Mouse (Mus musculus) lung, embryonic 16.5 days (tissue): ENCODE measurements around the gene Plekhg4. TPM values are rescaled to one million over a fixed set of nuclear protein-coding genes. Genes with fewer than 3 reads are reported as not detected.

Source experiments
- polyA plus RNA-seq: library from polyadenylated mRNA; unstranded; fragments of >200 nt; fragmentation: Nextera tagmentation; extraction: Ambion mirVana; gene quantifications from 2 replicates; pipeline ENCODE4 v1.2.1, GENCODE M21; 2015

The Plekhg4 gene
- polyA plus RNA-seq, 1 experiment from 2014 or later, result 1.1 TPM

Other genes starting within 250 kb of the Plekhg4 start
- gene Ces4a, start 241.5 kb upstream of the Plekhg4 start, polyA plus RNA-seq, result not detected in 2 replicates
- gene Cbfb, start 202.6 kb upstream of the Plekhg4 start, polyA plus RNA-seq, result 51.4 and 55.5 TPM in 2 replicates
- gene D230025D16Rik, start 148.1 kb upstream of the Plekhg4 start, polyA plus RNA-seq, result 48.8 and 52.9 TPM in 2 replicates
- 22.3 and 24.7 TPM in 2 replicates for gene B3gnt9, start 118.1 kb upstream of the Plekhg4 start, polyA plus RNA-seq
- 31.5 and 34.2 TPM in 2 replicates for gene Tradd, start 108.7 kb upstream of the Plekhg4 start, polyA plus RNA-seq
- gene Fbxl8, start 108.6 kb upstream of the Plekhg4 start, polyA plus RNA-seq, result 4.9 and 6.6 TPM in 2 replicates
- 0.39 and 0.65 TPM in 2 replicates for gene Hsf4, start 103.5 kb upstream of the Plekhg4 start, polyA plus RNA-seq
- 2.0 and 2.1 TPM in 2 replicates for gene Nol3, start 97.1 kb upstream of the Plekhg4 start, polyA plus RNA-seq
- gene 4931428F04Rik, start 83.4 kb upstream of the Plekhg4 start, polyA plus RNA-seq, result 8.3 and 9.5 TPM in 2 replicates
- gene Exoc3l, start 77.2 kb upstream of the Plekhg4 start, polyA plus RNA-seq, result 34.4 and 35.5 TPM in 2 replicates
- 69.1 and 76.2 TPM in 2 replicates for gene E2f4, start 75.6 kb upstream of the Plekhg4 start, polyA plus RNA-seq
- gene Elmo3, start 67.7 kb upstream of the Plekhg4 start, polyA plus RNA-seq, result 14.8 and 15.6 TPM in 2 replicates
- gene Lrrc29, start 47.0 kb upstream of the Plekhg4 start, polyA plus RNA-seq, result 2.1 and 2.6 TPM in 2 replicates
- 115 and 125 TPM in 2 replicates for gene Tmem208, start 46.9 kb upstream of the Plekhg4 start, polyA plus RNA-seq
- 12.7 and 15.8 TPM in 2 replicates for gene Fhod1, start 25.3 kb upstream of the Plekhg4 start, polyA plus RNA-seq
- gene Slc9a5, start 24.4 kb upstream of the Plekhg4 start, polyA plus RNA-seq, result 5.5 and 6.3 TPM in 2 replicates
- 0.13 and 0.36 TPM in 2 replicates for gene Kctd19, start 40.2 kb downstream of the Plekhg4 start, polyA plus RNA-seq
- 1.5 and 1.6 TPM in 2 replicates for gene Lrrc36, start 40.3 kb downstream of the Plekhg4 start, polyA plus RNA-seq
- 83.3 and 110 TPM in 2 replicates for gene Tppp3, start 98.3 kb downstream of the Plekhg4 start, polyA plus RNA-seq
- 48.3 and 48.4 TPM in 2 replicates for gene Zdhhc1, start 123.6 kb downstream of the Plekhg4 start, polyA plus RNA-seq
- gene Hsd11b2, start 145.5 kb downstream of the Plekhg4 start, polyA plus RNA-seq, result 1.6 and 2.2 TPM in 2 replicates
- 87.3 and 93.0 TPM in 2 replicates for gene Atp6v0d1, start 192.8 kb downstream of the Plekhg4 start, polyA plus RNA-seq
- 33.1 and 36.8 TPM in 2 replicates for gene Ripor1, start 232.0 kb downstream of the Plekhg4 start, polyA plus RNA-seq